Mouse (Mus musculus): Measurements from ENCODE around the gene Gpkow.
"Not testable (repeated sequence)": the region's sequence is repeated elsewhere in the genome, so short reads cannot be mapped to it uniquely, and the experiment has no call there.

Gpkow gene

DNA sequence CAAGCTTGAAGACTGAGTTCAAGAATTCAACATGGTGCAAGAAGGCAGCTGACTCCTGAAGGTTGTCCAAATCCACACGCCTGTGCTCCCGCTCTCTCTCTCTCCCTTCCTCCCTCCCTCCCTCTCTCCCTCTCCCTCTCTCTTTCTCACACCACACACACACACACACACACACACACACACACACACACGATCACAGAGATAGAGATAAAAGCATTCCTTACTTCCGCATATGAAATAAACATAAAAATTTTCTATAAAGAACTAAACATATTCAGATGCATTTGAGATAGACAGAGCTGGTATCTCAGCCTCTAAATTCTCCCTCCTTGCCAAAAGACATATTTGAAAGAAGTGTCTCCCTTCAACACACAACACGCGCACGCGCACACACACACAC lies 48.5 kb downstream of the Gpkow start:
- in situ Hi-C loops (cut with MboI, MseI): no loop called here

DNA sequence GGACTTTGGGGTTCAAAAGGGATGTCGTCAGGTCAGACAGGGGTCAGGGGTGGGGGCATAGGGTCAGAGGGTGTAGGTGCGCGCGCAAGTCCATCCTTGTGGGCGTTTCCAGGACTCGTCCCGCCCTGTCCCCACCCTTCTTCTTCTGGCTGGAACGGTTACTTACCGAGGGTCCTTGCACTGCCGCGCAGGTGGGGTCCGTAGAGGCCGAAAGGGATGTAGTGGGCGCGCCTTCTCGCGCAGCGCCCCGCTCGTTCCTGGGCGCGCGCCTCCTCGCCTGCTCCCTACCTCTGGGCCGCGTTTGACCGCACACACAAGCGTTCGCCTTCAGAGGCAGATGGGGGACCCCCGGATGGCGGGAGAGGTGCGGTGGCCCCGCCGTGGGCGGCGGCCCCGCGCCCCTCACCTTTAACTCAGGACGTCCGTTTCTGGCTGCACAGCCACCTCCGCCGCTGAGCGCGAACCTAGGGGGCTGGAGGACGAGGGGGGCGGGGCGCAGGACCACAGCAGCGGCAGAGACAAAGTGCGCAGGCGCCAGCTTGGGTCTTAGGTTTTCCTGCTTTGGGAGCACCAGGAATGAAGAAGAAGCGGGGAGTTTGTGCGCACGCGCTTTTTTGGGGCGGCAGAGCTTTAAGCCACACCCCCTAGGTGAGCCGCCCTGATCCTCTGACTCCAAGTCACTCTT lies 53.6 kb downstream of the Gpkow start, which contains the start of gene Ccdc120:
Gene Ccdc120 (minus strand): TSS at position 474 of the 685 bp plus-strand sequence.
- in situ Hi-C loops (cut with MboI, MseI): no loop called here

DNA sequence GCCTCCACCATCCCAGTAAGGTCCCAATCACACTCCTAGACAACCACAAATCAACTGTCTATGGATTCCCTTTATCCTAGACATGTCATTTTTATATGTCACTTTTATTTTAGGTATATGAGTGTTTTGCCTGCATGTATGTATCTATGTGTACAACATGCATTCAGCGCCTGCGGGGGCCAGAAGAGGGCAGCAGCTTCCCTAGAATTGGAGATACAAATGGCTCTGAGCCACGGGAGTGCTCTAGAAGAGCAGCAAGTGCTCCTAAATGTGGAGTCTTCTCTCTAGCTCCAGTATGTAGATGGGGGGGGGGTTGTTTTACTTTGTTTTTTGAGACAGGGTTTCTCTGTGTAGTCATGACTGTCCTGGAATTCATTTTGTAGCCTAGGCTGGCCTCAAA lies 56.7 kb downstream of the Gpkow start:
- in situ Hi-C loops (cut with MboI, MseI): not testable (repeated sequence)
